Mouse (Mus musculus) common myeloid progenitor, adult 5-6 weeks (primary cell): Measurements from ENCODE around the gene Eps8. TPM values are rescaled to one million over a fixed set of nuclear protein-coding genes. Genes with fewer than 3 reads are reported as not detected.
"Not testable (repeated sequence)": the region's sequence is repeated elsewhere in the genome, so short reads cannot be mapped to it uniquely, and the experiment has no call there.

Experiments
- ATAC-seq: replicated peaks from 2 replicates; pipeline ENCODE4 v1.8.0; 2016; ENCODE audit warnings: low read depth, mild to moderate bottlenecking, moderate TSS enrichment, inconsistent platforms; ENCODE audit not compliant: poor library complexity, severe bottlenecking
- total RNA-seq: library from RNA; stranded (forward); fragments of 200-1000, 187-1606 nt; gene quantifications from 2 replicates; pipeline ENCODE4 v1.2.3, GENCODE M21; 2017

Gene Eps8
- total RNA-seq, 1 experiment from 2014 or later = 5.8 TPM

GRCm38 (mm10) chr6:137494136-137494475, 160.6 kb downstream of the Eps8 start:
- ATAC-seq = no peak

GRCm38 (mm10) chr6:137493211-137494135, 161.2 kb downstream of the Eps8 start:
- no peak for ATAC-seq

GRCm38 (mm10) chr6:137492582-137492981, 162.1 kb downstream of the Eps8 start:
- no peak for ATAC-seq

DNA sequence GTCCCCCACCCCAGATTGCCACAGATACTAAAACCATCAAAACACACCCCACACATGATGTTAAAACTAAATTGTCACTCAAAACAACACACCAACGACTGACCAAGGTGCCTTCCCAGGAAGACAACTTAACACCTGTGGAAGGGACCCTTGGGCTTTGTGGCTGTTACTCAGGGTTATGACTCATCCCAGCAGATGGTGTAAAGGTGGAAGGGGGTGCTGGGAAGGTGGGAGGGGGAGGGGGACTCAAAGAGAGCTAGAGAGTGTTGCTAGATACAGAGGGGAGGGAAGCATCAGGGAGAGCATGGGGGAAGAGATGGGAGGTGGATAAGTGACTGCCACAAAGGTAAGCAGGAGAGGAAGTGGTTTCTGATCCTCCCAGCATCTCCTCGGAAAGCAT, 163.0 kb downstream of the Eps8 start:
- no peak for ATAC-seq

- ATAC-seq = no peak
These were observed 164.6 kb downstream of the Eps8 start for GRCm38 (mm10) chr6:137490115-137490514.

DNA sequence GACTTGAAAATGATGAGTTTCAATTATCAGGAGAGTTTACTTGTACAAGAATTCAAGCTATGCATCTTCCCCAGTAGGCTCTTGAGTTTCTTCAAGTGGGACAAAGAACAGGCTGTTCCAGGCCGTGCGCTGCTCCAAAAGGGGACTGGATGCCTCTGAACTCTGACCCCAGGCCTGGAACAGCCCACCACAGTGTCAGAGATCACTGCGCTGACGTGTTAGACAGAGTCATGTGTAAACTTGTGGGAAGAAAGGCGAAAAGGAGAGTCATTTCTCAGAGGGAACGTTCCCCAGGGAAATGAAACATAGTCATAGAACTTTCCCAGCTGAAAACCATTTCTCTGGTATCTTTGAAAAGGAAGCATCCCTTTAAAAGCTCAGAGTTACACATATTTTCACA, 167.2 kb downstream of the Eps8 start:
- ATAC-seq = no peak

- ATAC-seq = no peak
These were observed 171.8 kb downstream of the Eps8 start for GRCm38 (mm10) chr6:137482891-137483290.

GRCm38 (mm10) chr6:137475695-137476094, 179.0 kb downstream of the Eps8 start:
- ATAC-seq = not testable (repeated sequence)

- no peak for ATAC-seq
These were observed 181.2 kb downstream of the Eps8 start for GRCm38 (mm10) chr6:137473433-137473832.

- ATAC-seq = no peak
These were observed 182.5 kb downstream of the Eps8 start for GRCm38 (mm10) chr6:137472129-137472528.

GRCm38 (mm10) chr6:137470901-137471598, 183.6 kb downstream of the Eps8 start:
- peak; percentile 73 for ATAC-seq

DNA sequence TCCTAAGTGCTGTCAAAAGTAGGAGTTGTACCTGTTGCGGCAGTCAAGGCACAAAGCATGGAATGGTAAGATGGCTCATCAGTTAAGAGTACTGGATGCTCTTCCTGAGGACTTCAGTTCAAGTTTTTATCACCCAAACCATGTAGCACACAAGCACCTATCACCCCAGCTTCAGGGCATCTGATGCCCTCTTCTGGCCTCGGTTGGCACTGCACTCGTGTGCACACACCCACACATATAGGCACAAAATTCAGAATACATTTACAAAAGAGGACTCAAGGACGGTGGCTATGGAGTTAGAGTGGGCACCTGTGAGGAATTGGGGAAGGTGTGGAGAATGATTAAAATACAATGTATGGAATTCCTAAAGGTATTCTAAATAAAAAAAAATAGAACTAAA, 185.1 kb downstream of the Eps8 start:
- ATAC-seq = no peak

DNA sequence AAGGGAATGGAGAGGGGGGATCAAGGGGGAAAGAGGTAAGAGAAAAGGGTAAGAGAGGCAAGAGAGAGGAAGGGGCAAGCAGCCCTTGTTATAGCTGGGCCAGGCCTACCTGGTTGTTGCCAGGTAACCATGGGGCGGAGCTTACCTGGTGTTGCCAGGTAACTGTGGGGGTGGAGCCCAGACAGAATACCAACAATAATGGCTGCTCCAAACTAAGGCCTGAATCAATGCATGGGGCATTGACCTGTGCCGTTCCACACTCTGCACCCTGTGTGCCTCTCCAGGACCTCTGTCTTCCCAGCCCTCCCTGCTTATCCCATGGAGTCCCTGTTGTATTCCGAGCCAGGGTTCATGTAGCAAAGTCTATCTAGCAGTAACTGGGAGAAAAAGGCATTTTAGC, 187.0 kb downstream of the Eps8 start:
- no peak for ATAC-seq

DNA sequence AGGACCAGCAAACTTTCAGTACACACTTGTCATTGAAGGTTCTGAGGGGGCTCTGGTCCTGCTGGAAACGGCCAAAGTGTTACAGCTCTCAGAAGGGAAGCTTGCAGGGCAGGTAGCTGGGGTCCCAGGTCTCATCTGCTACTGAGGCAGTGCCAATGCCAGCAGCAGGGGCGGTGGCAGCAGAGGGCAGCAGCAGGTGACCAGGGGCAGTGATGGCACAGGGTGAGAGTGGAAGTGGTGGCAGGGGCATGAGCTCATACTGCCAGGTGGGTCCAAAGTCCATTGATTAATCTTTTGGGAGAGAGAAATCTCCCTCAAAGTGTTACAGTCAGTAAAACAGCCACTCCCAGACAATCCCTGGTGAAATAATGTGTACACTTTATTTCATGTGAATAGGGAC, 188.4 kb downstream of the Eps8 start:
- ATAC-seq = no peak

- ATAC-seq = no peak
These were observed 189.4 kb downstream of the Eps8 start for GRCm38 (mm10) chr6:137465253-137465652.

GRCm38 (mm10) chr6:137463771-137464170, 190.9 kb downstream of the Eps8 start:
- ATAC-seq = no peak

DNA sequence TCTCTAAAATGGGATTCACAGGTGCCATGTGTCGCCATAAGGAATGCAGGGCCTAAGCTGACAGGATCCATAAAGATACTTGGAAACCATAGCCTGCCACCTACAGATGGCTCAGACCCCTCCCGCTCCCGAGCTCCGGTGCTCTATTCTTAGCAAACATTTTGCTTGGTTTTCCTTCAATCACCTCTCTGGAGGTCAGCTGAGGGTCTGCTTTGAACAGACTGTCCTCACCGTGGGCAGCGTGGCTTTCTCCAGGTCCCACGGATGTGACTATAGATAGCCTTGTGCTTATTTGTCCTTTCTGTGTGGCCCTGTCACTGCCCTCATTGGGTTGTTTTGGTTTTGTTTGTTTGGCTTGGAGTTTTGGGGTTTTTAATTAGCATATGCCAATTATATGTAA, 196.5 kb downstream of the Eps8 start:
- no peak for ATAC-seq

- no peak for ATAC-seq
These were observed 197.5 kb downstream of the Eps8 start for GRCm38 (mm10) chr6:137457210-137457609.

DNA sequence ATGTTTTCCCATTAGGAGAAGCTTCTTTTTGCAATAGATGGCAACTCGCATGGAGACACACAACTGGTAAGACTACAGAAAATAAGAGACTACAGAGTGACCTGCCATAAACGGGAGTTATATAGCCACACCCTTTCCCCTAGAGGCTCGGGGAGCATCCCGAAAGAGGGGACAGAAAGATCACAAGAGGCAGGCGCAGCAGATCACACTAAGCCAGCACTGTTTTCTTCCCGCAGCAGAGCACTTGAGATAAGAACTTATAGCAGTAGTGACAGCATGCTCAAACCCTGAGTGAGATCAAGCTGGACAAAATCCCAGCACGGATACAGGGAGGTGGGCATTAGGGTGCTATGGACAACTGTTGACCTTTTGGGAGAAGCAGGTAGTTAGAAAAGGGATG, 198.6 kb downstream of the Eps8 start:
- ATAC-seq = no peak

- ATAC-seq = peak; percentile 98
These were observed 199.1 kb downstream of the Eps8 start for GRCm38 (mm10) chr6:137455537-137456041.

- not testable (repeated sequence) for ATAC-seq
These were observed 208.6 kb downstream of the Eps8 start for GRCm38 (mm10) chr6:137446116-137446515.
